Mouse (Mus musculus) cerebellum, postnatal 14 days (tissue): Measurements from ENCODE around the gene Itih5.

ENCODE experiments used
- DNase-seq, 2 experiments: peaks; one replicate each; pipeline ENCODE4 v3.0.0; 2021; ENCODE audit warnings: mixed read lengths in 2 of 2

Gene Itih5

GRCm38 (mm10) chr2:10168016-10168415 is 14.6 kb downstream of the Itih5 start:
- no peak for DNase-seq

GRCm38 (mm10) chr2:10169991-10170390 is 16.6 kb downstream of the Itih5 start:
- no peak for DNase-seq

- no peak for DNase-seq
Observed at GRCm38 (mm10) chr2:10193553-10193952, 40.2 kb downstream of the Itih5 start.

- no peak for DNase-seq
Observed at GRCm38 (mm10) chr2:10195162-10195561, 41.8 kb downstream of the Itih5 start.

GRCm38 (mm10) chr2:10199326-10199725 is 46.0 kb downstream of the Itih5 start:
- DNase-seq, result no peak

GRCm38 (mm10) chr2:10200736-10201285 is 47.4 kb downstream of the Itih5 start:
- DNase-seq, result peak; percentile 67 to 69

GRCm38 (mm10) chr2:10204301-10204700 is 50.9 kb downstream of the Itih5 start:
- DNase-seq, result no peak

- DNase-seq, result no peak
Observed at GRCm38 (mm10) chr2:10213468-10213867, 60.1 kb downstream of the Itih5 start.

GRCm38 (mm10) chr2:10215876-10216565 is 62.6 kb downstream of the Itih5 start:
- no peak for DNase-seq

- DNase-seq, result peak; percentile 38 to 40
Observed at GRCm38 (mm10) chr2:10216566-10217247, 63.3 kb downstream of the Itih5 start.

- no peak for DNase-seq
Observed at GRCm38 (mm10) chr2:10221862-10222261, 68.5 kb downstream of the Itih5 start.

- DNase-seq, result no peak
Observed at GRCm38 (mm10) chr2:10226907-10227306, 73.5 kb downstream of the Itih5 start.

- DNase-seq, result peak; percentile 42 to 47
Observed at GRCm38 (mm10) chr2:10231971-10232370, 78.6 kb downstream of the Itih5 start.

GRCm38 (mm10) chr2:10236554-10236953 is 83.2 kb downstream of the Itih5 start:
- DNase-seq, result no peak

- DNase-seq, result no peak
Observed at GRCm38 (mm10) chr2:10242970-10243369, 89.6 kb downstream of the Itih5 start.

- peak in 1 of 2 experiments; percentile 4 for DNase-seq
Observed at GRCm38 (mm10) chr2:10250441-10250840, 97.1 kb downstream of the Itih5 start.

GRCm38 (mm10) chr2:10250926-10251325 is 97.6 kb downstream of the Itih5 start:
- DNase-seq, result no peak

GRCm38 (mm10) chr2:10251466-10251865 is 98.1 kb downstream of the Itih5 start:
- no peak for DNase-seq

GRCm38 (mm10) chr2:10252016-10252415 is 98.6 kb downstream of the Itih5 start:
- DNase-seq, result no peak

- DNase-seq, result no peak
Observed at GRCm38 (mm10) chr2:10253351-10253750, 100.0 kb downstream of the Itih5 start.

GRCm38 (mm10) chr2:10256949-10257348 is 103.6 kb downstream of the Itih5 start:
- DNase-seq, result no peak

GRCm38 (mm10) chr2:10258312-10258711 is 104.9 kb downstream of the Itih5 start:
- no peak for DNase-seq

GRCm38 (mm10) chr2:10260109-10260508 is 106.7 kb downstream of the Itih5 start:
- no peak for DNase-seq

- DNase-seq, result no peak
Observed at GRCm38 (mm10) chr2:10261337-10261736, 108.0 kb downstream of the Itih5 start.
